Comparison of ENCODE assay signal across 22 mouse cellular contexts in genomic region chr19:53415198-53415597, GRCm38 (mm10). TPM values are rescaled to one million over a fixed set of nuclear protein-coding genes. Genes with fewer than 3 reads are reported as not detected.
A peak's percentile ranks its signal among the peaks of the same experiment; 100 is the strongest.
DNase-seq lines count a peak whose midpoint lies in the region; ATAC-seq and TF ChIP-seq lines count a peak whose summit lies in the region.
"Had no signal": no experiment of that assay in that cellular context is flagged by ENCODE, and none has a peak within 500 bp of the region (broad histone marks: within the 10 kb centered on the region; RNA-seq: fewer than 3 reads in every experiment).

No protein-coding gene starts in this region.

- intact Hi-C loops in heart, postnatal 25 days (cut with DNase I), result no loop called here

- ATAC-seq in heart, embryonic 11.5 days (replicated peaks; ENCODE audit: insufficient number of reproducible peaks, low FRiP score, low TSS enrichment), result no peak
- ATAC-seq in liver, embryonic 12.5 days, result no peak
- no peak for ATAC-seq in liver, postnatal 0 days
- ATAC-seq: forebrain, embryonic 16.5 days; lung, postnatal 0 days had no signal

- DNase-seq in heart, postnatal 25 days (ENCODE audit: low spot score), result no peak
- no peak for DNase-seq in liver, postnatal 0 days
- DNase-seq in ZHBTc4 (ENCODE audit: low read depth, low spot score), result peak; percentile 46
- DNase-seq in testis, postnatal 14 days (ENCODE audit: low spot score), result peak; percentile 42
- DNase-seq in limb, embryonic 10.5 days (ENCODE audit: low spot score), result no peak
- DNase-seq: adrenal gland, postnatal 36 days; cerebellum, postnatal 14 days; gastrocnemius, postnatal 36 days; thymus, postnatal 25 days had no signal

- WGBS in heart, embryonic 11.5 days (ENCODE audit: insufficient replicate concordance), result 75% methylated on average over 17 of the region's 17 CpGs
- 69% methylated on average over 17 of the region's 17 CpGs for WGBS in liver, embryonic 12.5 days (ENCODE audit: insufficient replicate concordance)
- 88% methylated on average over 17 of the region's 17 CpGs for WGBS in liver, postnatal 0 days (ENCODE audit: insufficient replicate concordance)
- WGBS in limb, embryonic 10.5 days, result 86% methylated on average over 17 of the region's 17 CpGs

- no peaks in the 10 kb centered on the region for H3K27me3 ChIP-seq in heart, embryonic 11.5 days (ENCODE audit: control insufficient read depth, insufficient read depth, low read length)
- no peaks in the 10 kb centered on the region for H3K27me3 ChIP-seq in liver, embryonic 12.5 days (replicated peaks)
- no peaks in the 10 kb centered on the region for H3K27me3 ChIP-seq in liver, postnatal 0 days (ENCODE audit: insufficient read depth, low read length)
- H3K27me3 ChIP-seq in limb, embryonic 10.5 days (ENCODE audit: low read depth, poor library complexity, severe bottlenecking), result no peaks in the 10 kb centered on the region
- H3K27me3 ChIP-seq: heart, embryonic 12.5 days; neural tube, embryonic 13.5 days had no signal

- no peak for TF ChIP-seq EP300 in liver, postnatal 0 days (IDR thresholded peaks at IDR 0.05; ENCODE audit: low read depth)

- H3K4me3 ChIP-seq in heart, embryonic 11.5 days (ENCODE audit: low read depth, low read length), result no peak overlapping the region
- H3K4me3 ChIP-seq in liver, embryonic 12.5 days, result peak overlapping the region; percentile 8; the same call in 1 of the 2 replicates
- no peak overlapping the region for H3K4me3 ChIP-seq in liver, postnatal 0 days (ENCODE audit: low read depth, low read length)
- H3K4me3 ChIP-seq in limb, embryonic 10.5 days, result no peak overlapping the region
- H3K4me3 ChIP-seq: heart, embryonic 12.5 days; megakaryocyte, embryonic 14.5 days; neural tube, embryonic 13.5 days had no signal

- 0 out of 2 replicates have a peak overlapping the region, but pooled peaks have one; percentile 7 for H3K4me2 ChIP-seq in heart, embryonic 11.5 days
- H3K4me2 ChIP-seq in liver, embryonic 12.5 days, result peak overlapping the region; percentile 48
- H3K4me2 ChIP-seq in liver, postnatal 0 days (ENCODE audit: low read depth, low read length), result no peak overlapping the region
- H3K4me2 ChIP-seq: heart, embryonic 12.5 days; neural tube, embryonic 13.5 days had no signal

- no peaks in the 10 kb centered on the region for H3K36me3 ChIP-seq in heart, embryonic 11.5 days (ENCODE audit: control insufficient read depth, insufficient read depth, low read length)
- no peaks in the 10 kb centered on the region for H3K36me3 ChIP-seq in liver, embryonic 12.5 days
- H3K36me3 ChIP-seq in liver, postnatal 0 days (replicated peaks; ENCODE audit: insufficient read depth, low read length), result no peaks in the 10 kb centered on the region
- H3K36me3 ChIP-seq in limb, embryonic 10.5 days, result no peaks in the 10 kb centered on the region
- H3K36me3 ChIP-seq: heart, embryonic 12.5 days; neural tube, embryonic 13.5 days had no signal

- peaks cover 24% of the 10 kb centered on the region for H3K4me1 ChIP-seq in heart, embryonic 11.5 days (ENCODE audit: control insufficient read depth, insufficient read depth, low read length)
- H3K4me1 ChIP-seq in liver, embryonic 12.5 days, result peaks cover 31% of the 10 kb centered on the region
- peaks cover 4% of the 10 kb centered on the region; the same call in 1 of the 2 replicates for H3K4me1 ChIP-seq in liver, postnatal 0 days (ENCODE audit: insufficient read depth)
- H3K4me1 ChIP-seq in limb, embryonic 10.5 days, result peaks cover 30% of the 10 kb centered on the region

- H3K9me3 ChIP-seq in heart, embryonic 11.5 days (replicated peaks; ENCODE audit: control insufficient read depth, low read length), result no peaks in the 10 kb centered on the region
- H3K9me3 ChIP-seq in liver, embryonic 12.5 days (replicated peaks), result no peaks in the 10 kb centered on the region
- no peaks in the 10 kb centered on the region for H3K9me3 ChIP-seq in liver, postnatal 0 days (ENCODE audit: low read length)
- no peaks in the 10 kb centered on the region for H3K9me3 ChIP-seq in limb, embryonic 10.5 days (replicated peaks)
- H3K9me3 ChIP-seq: heart, embryonic 12.5 days; megakaryocyte, embryonic 14.5 days; neural tube, embryonic 13.5 days had no signal

- no peak for TF ChIP-seq CTCF in liver, postnatal 0 days (IDR thresholded peaks at IDR 0.05; ENCODE audit: low read depth)

- H3K27ac ChIP-seq in heart, embryonic 11.5 days (ENCODE audit: low read depth, low read length), result no peak overlapping the region
- peak overlapping the region; percentile 52; the same call in 1 of the 2 replicates for H3K27ac ChIP-seq in liver, embryonic 12.5 days
- H3K27ac ChIP-seq in liver, postnatal 0 days (ENCODE audit: low read depth), result no peak overlapping the region
- no peak overlapping the region for H3K27ac ChIP-seq in limb, embryonic 10.5 days
- H3K27ac ChIP-seq: neural tube, embryonic 13.5 days had no signal

- H3K9ac ChIP-seq in heart, embryonic 11.5 days (ENCODE audit: low read depth, low read length), result no peak overlapping the region
- no peak overlapping the region for H3K9ac ChIP-seq in liver, embryonic 12.5 days
- no peak overlapping the region for H3K9ac ChIP-seq in liver, postnatal 0 days (replicated peaks)
- H3K9ac ChIP-seq: heart, embryonic 12.5 days; neural tube, embryonic 13.5 days had no signal

RNA-seq across cellular contexts. Expression of gene Smndc1, which starts 24.8 kb away (rescaled TPM):
- 38.4 and 40.0 TPM in 2 replicates for polyA plus RNA-seq in heart, embryonic 11.5 days (2014; fragmentation: Nextera tagmentation; extraction: Ambion mirVana)
- total RNA-seq in heart, postnatal 25 days (2021), result 10 to 100 TPM; 28.8 to 33.2 TPM
- polyA plus RNA-seq in liver, embryonic 12.5 days (2016; fragmentation: Nextera tagmentation; extraction: Ambion mirVana), result 29.3 and 30.6 TPM in 2 replicates
- polyA plus RNA-seq in liver, postnatal 0 days (2015; fragmentation: Nextera tagmentation; extraction: Ambion mirVana), result 18.9 and 21.7 TPM in 2 replicates
- polyA plus RNA-seq in limb, embryonic 10.5 days (2016; fragmentation: Nextera tagmentation; extraction: Ambion mirVana), result 41.2 and 43.8 TPM in 2 replicates

RNA-seq across cellular contexts. Expression of gene Gm10197, which starts 43.6 kb away (rescaled TPM):
- 2.1 and 3.5 TPM in 2 replicates for polyA plus RNA-seq in heart, embryonic 11.5 days (2014; fragmentation: Nextera tagmentation; extraction: Ambion mirVana)
- total RNA-seq in heart, postnatal 25 days (2021), result not detected
- not detected in 2 replicates for polyA plus RNA-seq in liver, embryonic 12.5 days (2016; fragmentation: Nextera tagmentation; extraction: Ambion mirVana)
- not detected in 2 replicates for polyA plus RNA-seq in liver, postnatal 0 days (2015; fragmentation: Nextera tagmentation; extraction: Ambion mirVana)
- 6.6 TPM in 1 of 2 replicates, not detected in the other for polyA plus RNA-seq in limb, embryonic 10.5 days (2016; fragmentation: Nextera tagmentation; extraction: Ambion mirVana)
- total RNA-seq: adrenal gland, postnatal 36 days; gastrocnemius, postnatal 36 days; hematopoietic stem cell, adult 5-6 weeks had no signal
- polyA plus RNA-seq: C2C12; forebrain, embryonic 16.5 days; heart, embryonic 12.5 days; large intestine, adult 2 months; limb, embryonic 14.5 days; lung, postnatal 0 days; neural tube, embryonic 13.5 days; small intestine, adult 2 months; stomach, embryonic 14.5 days had no signal

Comparison
In these comparisons a context has a peak if more than half of its experiments do, and no peak if none do; other contexts are left out.
1. DNase-seq: peak in ZHBTc4 (single experiment) and testis, postnatal 14 days (single experiment); none in heart, postnatal 25 days (single experiment), liver, postnatal 0 days (single experiment) and limb, embryonic 10.5 days (single experiment).